11 mouse cellular contexts compared by ENCODE assay signal in the genomic region with DNA sequence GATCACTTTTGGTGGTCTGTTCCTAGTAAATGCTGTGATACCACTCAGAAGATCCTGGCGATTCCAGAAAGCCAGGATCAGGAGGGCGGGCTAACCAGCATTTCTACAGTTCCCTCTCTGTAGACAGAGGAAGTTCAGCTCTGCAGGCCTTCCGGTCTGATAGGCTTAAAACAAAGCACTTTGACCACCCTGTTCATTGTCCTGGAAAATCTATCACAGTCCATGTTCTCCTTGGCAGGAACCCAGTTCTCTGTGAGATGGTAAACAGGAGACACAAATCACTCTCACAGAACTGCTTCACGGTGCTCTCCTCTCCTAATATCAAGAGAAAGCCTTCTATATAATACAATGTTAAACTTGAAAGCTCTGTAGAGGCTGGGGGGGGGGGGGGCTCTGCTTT. TPM values are rescaled to one million over a fixed set of nuclear protein-coding genes. Genes with fewer than 3 reads are reported as not detected.
DNase-seq lines count a peak whose midpoint lies in the region; ATAC-seq lines count a peak whose summit lies in the region.
"Had no signal": no experiment of that assay in that cellular context is flagged by ENCODE, and none has a peak within 500 bp of the region (broad histone marks: within the 10 kb centered on the region; RNA-seq: fewer than 3 reads in every experiment).

No protein-coding gene starts in this region.

- H3K27ac ChIP-seq in heart, embryonic 10.5 days, result no peak overlapping the region
- H3K27ac ChIP-seq in intestine, embryonic 15.5 days, result no peak overlapping the region
- H3K27ac ChIP-seq in lung, embryonic 16.5 days (ENCODE audit: low read length), result peak overlapping the region; percentile 78
- H3K27ac ChIP-seq: embryonic facial prominence, embryonic 12.5 days; limb, embryonic 10.5 days had no signal

- H3K9me3 ChIP-seq in heart, embryonic 10.5 days, result no peaks in the 10 kb centered on the region
- H3K9me3 ChIP-seq in intestine, embryonic 15.5 days, result no peaks in the 10 kb centered on the region
- H3K9me3 ChIP-seq in lung, embryonic 16.5 days (ENCODE audit: control insufficient read depth, low read length), result no peaks in the 10 kb centered on the region
- H3K9me3 ChIP-seq: embryonic facial prominence, embryonic 12.5 days; limb, embryonic 10.5 days had no signal

- 55% methylated on average over 4 of the region's 4 CpGs for WGBS in heart, embryonic 10.5 days
- WGBS in intestine, embryonic 15.5 days, result 43% methylated on average over 4 of the region's 4 CpGs
- 42% methylated on average over 4 of the region's 4 CpGs for WGBS in lung, embryonic 16.5 days

- no peaks in the 10 kb centered on the region for H3K4me1 ChIP-seq in heart, embryonic 10.5 days
- peaks cover 5% of the 10 kb centered on the region; the same call in 1 of the 2 replicates for H3K4me1 ChIP-seq in intestine, embryonic 15.5 days (replicated peaks)
- H3K4me1 ChIP-seq in lung, embryonic 16.5 days (replicated peaks; ENCODE audit: control insufficient read depth, insufficient read depth, low read length), result peaks cover 14% of the 10 kb centered on the region
- H3K4me1 ChIP-seq: embryonic facial prominence, embryonic 12.5 days; limb, embryonic 10.5 days had no signal

- H3K36me3 ChIP-seq in heart, embryonic 10.5 days, result no peaks in the 10 kb centered on the region
- H3K36me3 ChIP-seq in intestine, embryonic 15.5 days, result no peaks in the 10 kb centered on the region
- no peaks in the 10 kb centered on the region for H3K36me3 ChIP-seq in lung, embryonic 16.5 days (ENCODE audit: control insufficient read depth, insufficient read depth, low read length)
- H3K36me3 ChIP-seq: embryonic facial prominence, embryonic 12.5 days; limb, embryonic 10.5 days had no signal

- H3K9ac ChIP-seq in intestine, embryonic 15.5 days, result no peak overlapping the region
- H3K9ac ChIP-seq in lung, embryonic 16.5 days (ENCODE audit: low read length), result no peak overlapping the region
- H3K9ac ChIP-seq: embryonic facial prominence, embryonic 12.5 days had no signal

- no peak overlapping the region for H3K4me2 ChIP-seq in intestine, embryonic 15.5 days (replicated peaks)
- no peak overlapping the region for H3K4me2 ChIP-seq in lung, embryonic 16.5 days (ENCODE audit: low read depth, low read length)
- H3K4me2 ChIP-seq: embryonic facial prominence, embryonic 12.5 days had no signal

- H3K4me3 ChIP-seq in heart, embryonic 10.5 days, result no peak overlapping the region
- H3K4me3 ChIP-seq in intestine, embryonic 15.5 days (replicated peaks), result no peak overlapping the region
- H3K4me3 ChIP-seq in lung, embryonic 16.5 days (ENCODE audit: low read length), result no peak overlapping the region
- H3K4me3 ChIP-seq: embryonic facial prominence, embryonic 12.5 days; limb, embryonic 10.5 days had no signal

- H3K27me3 ChIP-seq in heart, embryonic 10.5 days (ENCODE audit: insufficient read depth, poor library complexity, severe bottlenecking), result no peaks in the 10 kb centered on the region
- H3K27me3 ChIP-seq in intestine, embryonic 15.5 days (replicated peaks), result no peaks in the 10 kb centered on the region
- no peaks in the 10 kb centered on the region for H3K27me3 ChIP-seq in lung, embryonic 16.5 days (ENCODE audit: control insufficient read depth, insufficient read depth, low read depth, low read length)
- H3K27me3 ChIP-seq: embryonic facial prominence, embryonic 12.5 days had no signal

- 0 out of 2 replicates have a peak, but pooled peaks have one; percentile 44 for ATAC-seq in common myeloid progenitor, adult 5-6 weeks (replicated peaks; ENCODE audit: low read depth, poor library complexity, severe bottlenecking)
- ATAC-seq in intestine, embryonic 15.5 days, result peak; percentile 26; the same call in 1 of the 2 replicates
- ATAC-seq in lung, embryonic 16.5 days (ENCODE audit: low read depth), result peak; percentile 76

- DNase-seq in heart, adult 11 months, result peak; percentile 97
- no peak for DNase-seq in heart, embryonic 10.5 days (ENCODE audit: low spot score)
- DNase-seq in adrenal gland, adult 8-10 months, result no peak
- DNase-seq in layer of hippocampus, adult 8-10 months (ENCODE audit: low spot score in 2 of 2), result no peak
- no peak for DNase-seq in left cerebral cortex, adult 8-10 months (ENCODE audit: low spot score in 2 of 2)
- DNase-seq: gastrocnemius, postnatal 36 days had no signal

RNA-seq across cellular contexts. Expression of gene Sypl, which starts 10.3 kb away (rescaled TPM):
- polyA plus RNA-seq in heart, embryonic 10.5 days (2016; fragmentation: Nextera tagmentation; extraction: Ambion mirVana), result 80.8 and 91.5 TPM in 2 replicates
- total RNA-seq in common myeloid progenitor, adult 5-6 weeks (2017), result 68.3 and 107 TPM in 2 replicates
- 157 and 159 TPM in 2 replicates for polyA plus RNA-seq in intestine, embryonic 15.5 days (2015; fragmentation: Nextera tagmentation; extraction: Ambion mirVana)
- polyA plus RNA-seq in lung, embryonic 16.5 days (2015; fragmentation: Nextera tagmentation; extraction: Ambion mirVana), result 181 and 182 TPM in 2 replicates
- total RNA-seq in adrenal gland, adult 8-10 months (2022), result 100 to 1,000 TPM; 104 to 117 (median 108) TPM
- total RNA-seq in layer of hippocampus, adult 8-10 months (2022), result 10 to 100 TPM; 44.9 to 53.8 (median 50.0) TPM
- 10 to 100 TPM; 44.7 to 47.5 (median 45.3) TPM for total RNA-seq in left cerebral cortex, adult 8-10 months (2022)

Comparison
In these comparisons a context has a peak if more than half of its experiments do, and no peak if none do; other contexts are left out.
1. ATAC-seq: peak in every context shown above with its lines; median percentile 76 in lung, embryonic 16.5 days; 44 in common myeloid progenitor, adult 5-6 weeks; 26 in intestine, embryonic 15.5 days.